Mouse (Mus musculus): Measurements from ENCODE around the gene Gm49318. TPM values are rescaled to one million over a fixed set of nuclear protein-coding genes. Genes with fewer than 3 reads are reported as not detected.
A peak's percentile ranks its signal among the peaks of the same experiment; 100 is the strongest.

Gm49318 gene
- polyA plus RNA-seq, 1 experiment from 2014 or later: not detected

- no peaks in the 10 kb centered on the region for H3K9me3 ChIP-seq (replicated peaks)
- no peak overlapping the region for H3K4me2 ChIP-seq (replicated peaks)
- H3K27ac ChIP-seq (replicated peaks): no peak overlapping the region
- WGBS: 62% methylated on average over 5 of the region's 5 CpGs
- H3K36me3 ChIP-seq: peaks cover 49% of the 10 kb centered on the region
- no peak overlapping the region for H3K9ac ChIP-seq
- no peak overlapping the region for H3K4me3 ChIP-seq (replicated peaks)
- peaks cover 7% of the 10 kb centered on the region; the same call in 1 of the 2 replicates for H3K4me1 ChIP-seq
- no peaks in the 10 kb centered on the region for H3K27me3 ChIP-seq
- ATAC-seq (ENCODE audit: insufficient number of reproducible peaks, low FRiP score, low TSS enrichment, low read depth): no peak
Measured at GRCm38 (mm10) chr9:22067195-22067594, 3.9 kb downstream of the Gm49318 start.

GRCm38 (mm10) chr9:22066433-22066832 lies 4.6 kb downstream of the Gm49318 start:
- Histone ChIP-seq H3K27ac (replicated peaks) (no peak overlapping the region), H3K4me3 (replicated peaks) (no peak overlapping the region), H3K4me1 (peaks cover 7% of the 10 kb centered on the region; the same call in 1 of the 2 replicates), H3K9ac (no peak overlapping the region), H3K27me3 (no peaks in the 10 kb centered on the region), H3K9me3 (replicated peaks) (no peaks in the 10 kb centered on the region), H3K36me3 (peaks cover 55% of the 10 kb centered on the region), H3K4me2 (replicated peaks) (no peak overlapping the region)
- ATAC-seq (ENCODE audit: insufficient number of reproducible peaks, low FRiP score, low TSS enrichment, low read depth): no peak
- WGBS: 71% methylated on average over 3 of the region's 3 CpGs

GRCm38 (mm10) chr9:22065642-22066041 lies 5.4 kb downstream of the Gm49318 start:
- no peak for ATAC-seq (ENCODE audit: insufficient number of reproducible peaks, low FRiP score, low TSS enrichment, low read depth)
- peaks cover 60% of the 10 kb centered on the region for H3K36me3 ChIP-seq
- no peaks in the 10 kb centered on the region for H3K27me3 ChIP-seq
- no peak overlapping the region for H3K4me3 ChIP-seq (replicated peaks)
- H3K4me1 ChIP-seq: peaks cover 7% of the 10 kb centered on the region; the same call in 1 of the 2 replicates
- WGBS: 93% methylated on average over 11 of the region's 11 CpGs
- H3K9me3 ChIP-seq (replicated peaks): no peaks in the 10 kb centered on the region
- no peak overlapping the region for H3K4me2 ChIP-seq (replicated peaks)
- H3K27ac ChIP-seq (replicated peaks): no peak overlapping the region
- H3K9ac ChIP-seq: no peak overlapping the region

GRCm38 (mm10) chr9:22064341-22064740 lies 6.7 kb downstream of the Gm49318 start:
- H3K4me3 ChIP-seq (replicated peaks): no peak overlapping the region
- H3K27ac ChIP-seq (replicated peaks): no peak overlapping the region
- no peaks in the 10 kb centered on the region for H3K4me1 ChIP-seq
- ATAC-seq (ENCODE audit: insufficient number of reproducible peaks, low FRiP score, low TSS enrichment, low read depth): no peak
- H3K9ac ChIP-seq: no peak overlapping the region
- no peaks in the 10 kb centered on the region for H3K9me3 ChIP-seq (replicated peaks)
- H3K4me2 ChIP-seq (replicated peaks): no peak overlapping the region
- H3K27me3 ChIP-seq: no peaks in the 10 kb centered on the region
- 93% methylated on average over 3 of the region's 3 CpGs for WGBS
- peaks cover 67% of the 10 kb centered on the region for H3K36me3 ChIP-seq

GRCm38 (mm10) chr9:22061339-22061738 lies 9.7 kb downstream of the Gm49318 start:
- no peak overlapping the region for H3K4me2 ChIP-seq (replicated peaks)
- H3K27ac ChIP-seq (replicated peaks): no peak overlapping the region
- no peaks in the 10 kb centered on the region for H3K4me1 ChIP-seq
- no peaks in the 10 kb centered on the region for H3K27me3 ChIP-seq
- H3K4me3 ChIP-seq (replicated peaks): no peak overlapping the region
- 83% methylated on average over 2 of the region's 2 CpGs for WGBS
- ATAC-seq (ENCODE audit: insufficient number of reproducible peaks, low FRiP score, low TSS enrichment, low read depth): no peak
- H3K36me3 ChIP-seq: peaks cover 78% of the 10 kb centered on the region
- H3K9me3 ChIP-seq (replicated peaks): no peaks in the 10 kb centered on the region
- H3K9ac ChIP-seq: no peak overlapping the region

GRCm38 (mm10) chr9:22058011-22058424 lies 13.0 kb downstream of the Gm49318 start:
- Histone ChIP-seq H3K27me3 (peaks cover 28% of the 10 kb centered on the region), H3K4me2 (replicated peaks) (no peak overlapping the region), H3K9ac (no peak overlapping the region), H3K27ac (replicated peaks) (no peak overlapping the region), H3K36me3 (peaks cover 47% of the 10 kb centered on the region), H3K9me3 (replicated peaks) (no peaks in the 10 kb centered on the region), H3K4me1 (peaks cover 5% of the 10 kb centered on the region), H3K4me3 (replicated peaks) (no peak overlapping the region)
- ATAC-seq (ENCODE audit: insufficient number of reproducible peaks, low FRiP score, low TSS enrichment, low read depth): no peak
- 89% methylated on average over 9 of the region's 9 CpGs for WGBS

- H3K9ac ChIP-seq: no peak overlapping the region
- peaks cover 37% of the 10 kb centered on the region for H3K27me3 ChIP-seq
- H3K4me1 ChIP-seq: peaks cover 5% of the 10 kb centered on the region
- H3K4me3 ChIP-seq (replicated peaks): no peak overlapping the region
- ATAC-seq (ENCODE audit: insufficient number of reproducible peaks, low FRiP score, low TSS enrichment, low read depth): no peak
- no peaks in the 10 kb centered on the region for H3K9me3 ChIP-seq (replicated peaks)
- H3K36me3 ChIP-seq: peaks cover 39% of the 10 kb centered on the region
- no peak overlapping the region for H3K27ac ChIP-seq (replicated peaks)
- 88% methylated on average over 9 of the region's 9 CpGs for WGBS
- no peak overlapping the region for H3K4me2 ChIP-seq (replicated peaks)
Measured at GRCm38 (mm10) chr9:22057031-22057517, 14.0 kb downstream of the Gm49318 start.

- Histone ChIP-seq H3K36me3 (peaks cover 33% of the 10 kb centered on the region), H3K9me3 (replicated peaks) (no peaks in the 10 kb centered on the region), H3K4me1 (peaks cover 12% of the 10 kb centered on the region), H3K27me3 (peaks cover 44% of the 10 kb centered on the region), H3K27ac (replicated peaks) (no peak overlapping the region), H3K4me2 (replicated peaks) (no peak overlapping the region), H3K4me3 (replicated peaks) (no peak overlapping the region), H3K9ac (no peak overlapping the region)
- WGBS: 74% methylated on average over 9 of the region's 9 CpGs
- ATAC-seq (ENCODE audit: insufficient number of reproducible peaks, low FRiP score, low TSS enrichment, low read depth): no peak
Measured at GRCm38 (mm10) chr9:22056303-22056910, 14.7 kb downstream of the Gm49318 start.

- no peak overlapping the region for H3K4me3 ChIP-seq (replicated peaks)
- H3K4me2 ChIP-seq (replicated peaks): no peak overlapping the region
- no peak overlapping the region for H3K9ac ChIP-seq
- no peaks in the 10 kb centered on the region for H3K9me3 ChIP-seq (replicated peaks)
- peaks cover 28% of the 10 kb centered on the region for H3K36me3 ChIP-seq
- peaks cover 19% of the 10 kb centered on the region for H3K4me1 ChIP-seq
- peaks cover 51% of the 10 kb centered on the region for H3K27me3 ChIP-seq
- no peak overlapping the region for H3K27ac ChIP-seq (replicated peaks)
- no peak for ATAC-seq (ENCODE audit: insufficient number of reproducible peaks, low FRiP score, low TSS enrichment, low read depth)
- 33% methylated on average over 29 of the region's 29 CpGs for WGBS
Measured at GRCm38 (mm10) chr9:22055713-22056112, 15.3 kb downstream of the Gm49318 start.

- Histone ChIP-seq H3K9ac (no peak overlapping the region), H3K4me3 (replicated peaks) (no peak overlapping the region), H3K36me3 (peaks cover 24% of the 10 kb centered on the region), H3K4me1 (peaks cover 24% of the 10 kb centered on the region), H3K4me2 (replicated peaks) (peak overlapping the region; percentile 28), H3K27me3 (peaks cover 62% of the 10 kb centered on the region), H3K27ac (replicated peaks) (no peak overlapping the region), H3K9me3 (replicated peaks) (no peaks in the 10 kb centered on the region)
- WGBS: 3% methylated on average over 32 of the region's 32 CpGs
- peak; percentile 36; the same call in 1 of the 2 replicates for ATAC-seq (ENCODE audit: insufficient number of reproducible peaks, low FRiP score, low TSS enrichment, low read depth)
Measured at GRCm38 (mm10) chr9:22054411-22055076, 16.5 kb downstream of the Gm49318 start.

GRCm38 (mm10) chr9:22053657-22054056 lies 17.4 kb downstream of the Gm49318 start:
- Histone ChIP-seq H3K4me2 (replicated peaks) (no peak overlapping the region), H3K9me3 (replicated peaks) (no peaks in the 10 kb centered on the region), H3K27me3 (peaks cover 71% of the 10 kb centered on the region), H3K4me1 (peaks cover 24% of the 10 kb centered on the region), H3K36me3 (peaks cover 18% of the 10 kb centered on the region), H3K27ac (replicated peaks) (no peak overlapping the region), H3K4me3 (replicated peaks) (no peak overlapping the region), H3K9ac (no peak overlapping the region)
- ATAC-seq (ENCODE audit: insufficient number of reproducible peaks, low FRiP score, low TSS enrichment, low read depth): no peak
- WGBS: 34% methylated on average over 7 of the region's 7 CpGs

GRCm38 (mm10) chr9:22051958-22052254 lies 19.2 kb downstream of the Gm49318 start, which contains the start of gene Elavl3:
Gene Elavl3, minus strand, starts transcription at chr9:22052023.
- WGBS: 2% methylated on average over 23 of the region's 28 CpGs
- peak within 1 kb of the TSS; percentile 38 for H3K4me3 ChIP-seq (replicated peaks)
- no peak for ATAC-seq (ENCODE audit: insufficient number of reproducible peaks, low FRiP score, low TSS enrichment, low read depth)
- no peak within 1 kb of the TSS for H3K27ac ChIP-seq (replicated peaks)
- H3K4me2 ChIP-seq (replicated peaks): peak within 1 kb of the TSS; percentile 63
- peaks cover 24% of the 10 kb centered on the region for H3K4me1 ChIP-seq
- peaks cover 82% of the 10 kb centered on the region for H3K27me3 ChIP-seq
- H3K36me3 ChIP-seq: peaks cover 5% of the 10 kb centered on the region
- H3K9ac ChIP-seq: no peak within 1 kb of the TSS
- no peaks in the 10 kb centered on the region for H3K9me3 ChIP-seq (replicated peaks)

Measured in embryonic facial prominence, embryonic 15.5 days (tissue).